Mouse (Mus musculus): ENCODE data around the gene Col6a1.

GRCm38 (mm10) chr10:76759878-76760277 lies 33.9 kb upstream of the Col6a1 start:
- TF ChIP-seq EP300 (optimal IDR thresholded peaks at IDR 0.05), result no peak
- TF ChIP-seq CTCF (IDR thresholded peaks at IDR 0.05; ENCODE audit: low read depth), result no peak
